Mouse (Mus musculus) brain, embryonic 14.5 days (tissue): ENCODE measurements around the gene Pthlh. TPM values are rescaled to one million over a fixed set of nuclear protein-coding genes. Genes with fewer than 3 reads are reported as not detected.
A peak's percentile ranks its signal among the peaks of the same experiment; 100 is the strongest.
"Not testable (repeated sequence)": the region's sequence is repeated elsewhere in the genome, so short reads cannot be mapped to it uniquely, and the experiment has no call there.

Experiments used
- DNase-seq: peaks from one replicate; pipeline ENCODE4 v3.0.0-alpha.2; 2011; ENCODE audit warnings: low read depth
- CTCF ChIP-seq: fragments of 200-500 bp; IDR thresholded peaks from 2 replicates; pipeline ENCODE4 v1.5.1; 2012; ENCODE audit warnings: inconsistent platforms, mild to moderate bottlenecking, moderate library complexity, borderline replicate concordance; ENCODE audit not compliant: insufficient read depth, insufficient read length; ENCODE audit errors: extremely low read depth
- POLR2A ChIP-seq: fragments of 200-500 bp; IDR thresholded peaks from 2 replicates; pipeline ENCODE4 v1.6.1; 2012; ENCODE audit warnings: mild to moderate bottlenecking, inconsistent platforms, borderline replicate concordance; ENCODE audit not compliant: poor library complexity, insufficient read depth, insufficient read length, severe bottlenecking; ENCODE audit errors: extremely low read depth
- polyA plus RNA-seq: library from polyadenylated mRNA; depleted of rRNA; stranded (reverse); fragments of >200 nt; gene quantifications from 2 replicates; pipeline ENCODE4 v1.2.3, GENCODE M21; 2012; rRNA removed

The Pthlh gene
- polyA plus RNA-seq = 1.6 and 3.2 TPM in 2 replicates

GRCm38 (mm10) chr6:147263587-147264565, at the start of gene Pthlh:
TSS of gene Pthlh (minus strand) at chr6:147264183.
- TF ChIP-seq CTCF = no peak
- no peak for TF ChIP-seq POLR2A
- peak; percentile 68 for DNase-seq

- DNase-seq = peak; percentile 4
- no peak for TF ChIP-seq CTCF
- TF ChIP-seq POLR2A = no peak
Observed at GRCm38 (mm10) chr6:147313331-147313730, 49.3 kb upstream of the Pthlh start.

- DNase-seq = no peak
Observed at GRCm38 (mm10) chr6:147310435-147310978, 46.5 kb upstream of the Pthlh start.

GRCm38 (mm10) chr6:147310035-147310434, 46.1 kb upstream of the Pthlh start:
- TF ChIP-seq CTCF (no peak), POLR2A (no peak)
- peak; percentile 3 for DNase-seq

More at GRCm38 (mm10) chr6:147310435-147310978, 46.5 kb upstream of the Pthlh start:
- TF ChIP-seq POLR2A (no peak), CTCF (no peak)

GRCm38 (mm10) chr6:147304236-147304635, 40.3 kb upstream of the Pthlh start:
- DNase-seq = not testable (repeated sequence)

GRCm38 (mm10) chr6:147299607-147300006, 35.6 kb upstream of the Pthlh start:
- TF ChIP-seq POLR2A = no peak
- TF ChIP-seq CTCF = no peak
- no peak for DNase-seq

GRCm38 (mm10) chr6:147279309-147279708, 15.3 kb upstream of the Pthlh start:
- no peak for DNase-seq
- TF ChIP-seq CTCF (no peak), POLR2A (no peak)

- TF ChIP-seq CTCF (no peak), POLR2A (no peak)
Observed at GRCm38 (mm10) chr6:147268143-147268790, 4.3 kb upstream of the Pthlh start.

GRCm38 (mm10) chr6:147266466-147266865, 2.5 kb upstream of the Pthlh start:
- TF ChIP-seq CTCF (no peak), POLR2A (no peak)
- no peak for DNase-seq

More at GRCm38 (mm10) chr6:147268143-147268790, 4.3 kb upstream of the Pthlh start:
- DNase-seq = peak; percentile 9

GRCm38 (mm10) chr6:147263178-147263577, 805 bp downstream of the Pthlh start:
- peak; percentile 51 for DNase-seq
- TF ChIP-seq CTCF (no peak), POLR2A (no peak)

- DNase-seq = peak; percentile 49
- no peak for TF ChIP-seq POLR2A
- TF ChIP-seq CTCF = no peak
Observed at GRCm38 (mm10) chr6:147261616-147262015, 2.4 kb downstream of the Pthlh start.
